Mouse (Mus musculus) forebrain, embryonic 15.5 days (tissue): Measurements from ENCODE around the gene Ccdc141. TPM values are rescaled to one million over a fixed set of nuclear protein-coding genes. Genes with fewer than 3 reads are reported as not detected.

ENCODE experiments used
- ATAC-seq: fragments of 200-750 bp; cut with Nextera tagmentation; replicated peaks from 2 replicates; pipeline ENCODE4 v1.8.0; 2017; ENCODE audit warnings: mild to moderate bottlenecking, moderate TSS enrichment, moderate library complexity
- H3K27ac ChIP-seq: fragments of 300-500 bp; sonication (generic); replicated peaks from 2 replicates; pipeline ENCODE4 v1.5.1; 2015; ENCODE audit warnings: mild to moderate bottlenecking, inconsistent platforms
- H3K27me3 ChIP-seq: fragments of 300-500 bp; sonication (generic); 2 replicates; pipeline ENCODE4 v1.6.1; 2015; ENCODE audit warnings: inconsistent platforms
- H3K36me3 ChIP-seq: fragments of 300-500 bp; sonication (generic); 2 replicates; pipeline ENCODE4 v1.6.1; 2015; ENCODE audit warnings: mild to moderate bottlenecking, inconsistent platforms
- H3K4me1 ChIP-seq: fragments of 300-500 bp; sonication (generic); 2 replicates; pipeline ENCODE4 v1.6.1; 2015; ENCODE audit warnings: inconsistent platforms
- H3K4me2 ChIP-seq: fragments of 300-500 bp; sonication (generic); replicated peaks from 2 replicates; pipeline ENCODE4 v1.6.1; 2015; ENCODE audit warnings: mild to moderate bottlenecking, inconsistent platforms
- H3K4me3 ChIP-seq: fragments of 300-500 bp; sonication (generic); 2 replicates; pipeline ENCODE4 v1.5.1; 2015; ENCODE audit warnings: mild to moderate bottlenecking, inconsistent platforms
- H3K9ac ChIP-seq: fragments of 300-500 bp; sonication (generic); replicated peaks from 2 replicates; pipeline ENCODE4 v1.6.1; 2015; ENCODE audit warnings: mild to moderate bottlenecking, inconsistent platforms
- H3K9me3 ChIP-seq: fragments of 300-500 bp; sonication (generic); 2 replicates; pipeline ENCODE4 v1.6.1; 2016; ENCODE audit warnings: inconsistent platforms
- WGBS: fragments of 180-500 bp; shearing (Covaris S2); methylation state at CpG from one replicate; pipeline ENCODE4 v1.1.7; 2015; ENCODE audit warnings: mixed read lengths; 5-methylcytosine and 5-hydroxymethylcytosine counted together
- microRNA-seq: library from miRNA; unstranded; fragments of <30 nt; microRNA quantifications from one replicate; pipeline ENCODE4, GENCODE M21; 2016
- polyA plus RNA-seq: library from polyadenylated mRNA; unstranded; fragments of >200 nt; fragmentation: Nextera tagmentation; extraction: Ambion mirVana; gene quantifications from 2 replicates; pipeline ENCODE4 v1.2.1, GENCODE M21; 2015

Gene Ccdc141
- polyA plus RNA-seq, 1 experiment from 2014 or later, result 8.2 TPM

GRCm38 (mm10) chr2:76966013-76966412 is 204.4 kb downstream of the Ccdc141 start:
- Histone ChIP-seq H3K4me2 (no peak overlapping the region), H3K4me3 (no peak overlapping the region), H3K36me3 (no peaks in the 10 kb centered on the region), H3K27ac (no peak overlapping the region), H3K4me1 (0 out of 2 replicates have a peak, but pooled peaks cover under 1% of the 10 kb centered on the region), H3K9me3 (no peaks in the 10 kb centered on the region), H3K27me3 (no peaks in the 10 kb centered on the region), H3K9ac (no peak overlapping the region)
- WGBS, result 91% methylated on average over 2 of the region's 2 CpGs
- ATAC-seq, result no peak

- H3K27ac ChIP-seq, result no peak overlapping the region
- WGBS, result 93% methylated on average over 7 of the region's 7 CpGs
- no peaks in the 10 kb centered on the region for H3K36me3 ChIP-seq
- H3K27me3 ChIP-seq, result no peaks in the 10 kb centered on the region
- no peaks in the 10 kb centered on the region for H3K4me1 ChIP-seq
- H3K4me3 ChIP-seq, result no peak overlapping the region
- no peak for ATAC-seq
- no peaks in the 10 kb centered on the region for H3K9me3 ChIP-seq
- H3K4me2 ChIP-seq, result no peak overlapping the region
- H3K9ac ChIP-seq, result no peak overlapping the region
Observed at GRCm38 (mm10) chr2:76965542-76965941, 204.9 kb downstream of the Ccdc141 start.

- H3K27me3 ChIP-seq, result no peaks in the 10 kb centered on the region
- H3K4me3 ChIP-seq, result no peak overlapping the region
- no peak for ATAC-seq
- H3K4me2 ChIP-seq, result no peak overlapping the region
- no peak overlapping the region for H3K9ac ChIP-seq
- H3K9me3 ChIP-seq, result no peaks in the 10 kb centered on the region
- no peaks in the 10 kb centered on the region for H3K4me1 ChIP-seq
- WGBS, result 76% methylated on average over 6 of the region's 6 CpGs
- H3K36me3 ChIP-seq, result no peaks in the 10 kb centered on the region
- no peak overlapping the region for H3K27ac ChIP-seq
Observed at GRCm38 (mm10) chr2:76962045-76962432, 208.4 kb downstream of the Ccdc141 start.

GRCm38 (mm10) chr2:76961420-76962044 is 208.9 kb downstream of the Ccdc141 start:
- Histone ChIP-seq H3K27me3 (no peaks in the 10 kb centered on the region), H3K4me2 (no peak overlapping the region), H3K36me3 (no peaks in the 10 kb centered on the region), H3K9me3 (no peaks in the 10 kb centered on the region), H3K4me1 (no peaks in the 10 kb centered on the region), H3K9ac (no peak overlapping the region), H3K4me3 (no peak overlapping the region), H3K27ac (no peak overlapping the region)
- WGBS, result 75% methylated on average over 10 of the region's 10 CpGs
- no peak for ATAC-seq

Small RNA genes within 50 kb of the gene (microRNA-seq; reads per million reads assigned to microRNA genes)
- not detected for gene Gm44360

Other genes with a start within 250 kb of the Ccdc141 start
- gene Ttn, start 188.1 kb downstream of the Ccdc141 start, polyA plus RNA-seq, result 0.38 and 1.0 TPM in 2 replicates
- gene Sestd1, start 110.0 kb upstream of the Ccdc141 start, polyA plus RNA-seq, result 40.5 and 41.7 TPM in 2 replicates